Mouse (Mus musculus): ENCODE data around the gene Cdh12. TPM values are rescaled to one million over a fixed set of nuclear protein-coding genes. Genes with fewer than 3 reads are reported as not detected.

Cdh12 gene
- total and polyA plus RNA-seq, 3 experiments = not detected

- no peak overlapping the region for H3K27ac ChIP-seq (ENCODE audit: control insufficient read depth, low read depth, low read length)
Observed at GRCm38 (mm10) chr15:20413397-20413796, 35.7 kb upstream of the Cdh12 start.

GRCm38 (mm10) chr15:20436356-20436755 is 12.7 kb upstream of the Cdh12 start:
- no peaks in the 10 kb centered on the region for H3K79me2 ChIP-seq (ENCODE audit: control insufficient read depth, insufficient read depth, low read length, poor library complexity)
- H3K4me3 ChIP-seq (ENCODE audit: control insufficient read depth in 1 of 2, insufficient read depth in 1 of 2, low read depth in 2 of 2, low read length in 2 of 2) = no peak overlapping the region
- no peaks in the 10 kb centered on the region for H3K4me1 ChIP-seq (ENCODE audit: control insufficient read depth in 1 of 2, insufficient read depth in 2 of 2, low read length in 2 of 2)
- peaks cover 0 to 2% of the 10 kb centered on the region in 2 experiments; a peak in 2 of 4 replicates for H3K36me3 ChIP-seq (ENCODE audit: control insufficient read depth in 1 of 2, insufficient read depth in 2 of 2, low read length in 2 of 2)
- H3K27me3 ChIP-seq (ENCODE audit: control insufficient read depth in 1 of 2, insufficient read depth in 2 of 2, low read length in 2 of 2) = no peaks in the 10 kb centered on the region
- H3K9me3 ChIP-seq (replicated peaks; ENCODE audit: insufficient read depth, low read length) = no peaks in the 10 kb centered on the region
- no peak overlapping the region for H3K9ac ChIP-seq (ENCODE audit: control insufficient read depth, low read depth, low read length, poor library complexity, severe bottlenecking)
- no peak overlapping the region for H3K27ac ChIP-seq (ENCODE audit: control insufficient read depth, low read depth, low read length)
- TF ChIP-seq MAFK (IDR thresholded peaks at IDR 0.05; ENCODE audit: borderline replicate concordance, low read depth, low read length) = no peak; the same call in 1 of the 2 replicates
- TF ChIP-seq TCF12 (IDR thresholded peaks at IDR 0.05; ENCODE audit: low read depth, low read length) = no peak
- 0 out of 2 replicates have a peak, but pooled peaks have one; percentile 12 for TF ChIP-seq TBP (IDR thresholded peaks at IDR 0.05; ENCODE audit: low read depth, low read length)
- TF ChIP-seq ETS1 (IDR thresholded peaks at IDR 0.05; ENCODE audit: low read depth, low read length) = no peak
- peak; percentile 54 for DNase-seq (ENCODE audit: low read depth, low spot score)

More at GRCm38 (mm10) chr15:20413397-20413796, 35.7 kb upstream of the Cdh12 start:
- H3K36me3 ChIP-seq (ENCODE audit: control insufficient read depth in 1 of 2, insufficient read depth in 2 of 2, low read length in 2 of 2) = no peaks in the 10 kb centered on the region
- H3K4me1 ChIP-seq (ENCODE audit: control insufficient read depth in 1 of 2, insufficient read depth in 2 of 2, low read length in 2 of 2) = no peaks in the 10 kb centered on the region
- no peaks in the 10 kb centered on the region for H3K79me2 ChIP-seq (ENCODE audit: control insufficient read depth, insufficient read depth, low read length, poor library complexity)
- no peaks in the 10 kb centered on the region for H3K27me3 ChIP-seq (ENCODE audit: control insufficient read depth in 1 of 2, insufficient read depth in 2 of 2, low read length in 2 of 2)
- TF ChIP-seq MAZ (IDR thresholded peaks at IDR 0.05; ENCODE audit: low read depth, low read length) = no peak
- no peak for TF ChIP-seq NRF1 (IDR thresholded peaks at IDR 0.05; ENCODE audit: insufficient read depth, low read depth, low read length, poor library complexity, severe bottlenecking)
- no peaks in the 10 kb centered on the region for H3K9me3 ChIP-seq (replicated peaks; ENCODE audit: insufficient read depth, low read length)
- no peak overlapping the region for H3K4me3 ChIP-seq (ENCODE audit: control insufficient read depth in 1 of 2, insufficient read depth in 1 of 2, low read depth in 2 of 2, low read length in 2 of 2)
- DNase-seq (ENCODE audit: low read depth, low spot score) = no peak
- H3K9ac ChIP-seq (ENCODE audit: control insufficient read depth, low read depth, low read length, poor library complexity, severe bottlenecking) = no peak overlapping the region

GRCm38 (mm10) chr15:20450558-20450957 is 1.5 kb downstream of the Cdh12 start:
- no peak for TF ChIP-seq MAX (IDR thresholded peaks at IDR 0.05; ENCODE audit: low read length)
- TF ChIP-seq BHLHE40 (IDR thresholded peaks at IDR 0.05; ENCODE audit: borderline replicate concordance, low read depth, low read length) = no peak
- no peak for TF ChIP-seq GATA1 (IDR thresholded peaks at IDR 0.05; ENCODE audit: low read depth, low read length)
- no peak for TF ChIP-seq POLR2AphosphoS5 (IDR thresholded peaks at IDR 0.05; ENCODE audit: borderline replicate concordance, low read depth, low read length)
- no peak for TF ChIP-seq ETS1 (IDR thresholded peaks at IDR 0.05; ENCODE audit: low read depth, low read length)
- TF ChIP-seq POLR2AphosphoS2 (IDR thresholded peaks at IDR 0.05; ENCODE audit: low read length) = no peak
- peak; percentile 84 for TF ChIP-seq MAFK (IDR thresholded peaks at IDR 0.05; ENCODE audit: borderline replicate concordance, low read depth, low read length)
- no peak for TF ChIP-seq GABPA (IDR thresholded peaks at IDR 0.05; ENCODE audit: low read depth, low read length)
- H3K27me3 ChIP-seq (ENCODE audit: control insufficient read depth in 1 of 2, insufficient read depth in 2 of 2, low read length in 2 of 2) = no peaks in the 10 kb centered on the region
- no peaks in the 10 kb centered on the region for H3K79me2 ChIP-seq (ENCODE audit: control insufficient read depth, insufficient read depth, low read length, poor library complexity)
- H3K36me3 ChIP-seq (ENCODE audit: control insufficient read depth in 1 of 2, insufficient read depth in 2 of 2, low read length in 2 of 2) = no peaks in the 10 kb centered on the region
- DNase-seq (ENCODE audit: low read depth, low spot score) = no peak
- H3K27ac ChIP-seq (ENCODE audit: control insufficient read depth, low read depth, low read length) = no peak overlapping the region
- no peak overlapping the region for H3K9ac ChIP-seq (ENCODE audit: control insufficient read depth, low read depth, low read length, poor library complexity, severe bottlenecking)
- no peaks in the 10 kb centered on the region for H3K9me3 ChIP-seq (replicated peaks; ENCODE audit: insufficient read depth, low read length)
- H3K4me3 ChIP-seq (ENCODE audit: control insufficient read depth in 1 of 2, insufficient read depth in 1 of 2, low read depth in 2 of 2, low read length in 2 of 2) = no peak overlapping the region
- H3K4me1 ChIP-seq (ENCODE audit: control insufficient read depth in 1 of 2, insufficient read depth in 2 of 2, low read length in 2 of 2) = no peaks in the 10 kb centered on the region

Measured in MEL (cell line).